Mouse (Mus musculus) layer of hippocampus, adult 8-10 months (tissue): ENCODE results near the gene Glrx2. TPM values are rescaled to one million over a fixed set of nuclear protein-coding genes. Genes with fewer than 3 reads are reported as not detected.
A peak's percentile ranks its signal among the peaks of the same experiment; 100 is the strongest.
"Not testable (repeated sequence)": the region's sequence is repeated elsewhere in the genome, so short reads cannot be mapped to it uniquely, and the experiment has no call there.

Source experiments
- DNase-seq, 2 experiments: peaks; one replicate each; pipeline ENCODE4 v3.0.0; 2022; ENCODE audit warnings: low spot score in 2 of 2
- total RNA-seq, 4 experiments: library from RNA; stranded (reverse); gene quantifications; 2 replicates each; pipeline ENCODE4 v1.2.4; 2022

The Glrx2 gene
- 100 to 1,000 TPM; 102 to 128 (median 113) TPM for total RNA-seq

DNA sequence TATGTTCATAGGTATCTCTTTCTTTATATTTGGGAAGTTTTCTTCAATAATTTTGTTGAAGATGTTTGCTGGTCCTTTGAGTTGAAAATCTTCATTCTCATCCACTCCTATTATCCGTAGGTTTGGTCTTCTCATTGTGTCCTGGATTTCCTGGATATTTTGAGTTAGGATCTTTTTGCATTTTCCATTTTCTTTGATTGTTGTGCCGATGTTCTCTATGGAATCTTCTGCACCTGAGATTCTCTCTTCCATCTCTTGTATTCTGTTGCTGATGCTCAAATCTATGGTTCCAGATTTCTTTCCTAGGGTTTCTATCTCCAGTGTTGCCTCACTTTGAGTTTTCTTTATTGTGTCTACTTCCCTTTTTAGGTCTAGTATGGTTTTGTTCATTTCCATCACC lies at the start of gene Glrx2:
Glrx2 (plus strand) TSS at position 301 of the 400 bp plus-strand sequence.
- not testable (repeated sequence) for DNase-seq

DNA sequence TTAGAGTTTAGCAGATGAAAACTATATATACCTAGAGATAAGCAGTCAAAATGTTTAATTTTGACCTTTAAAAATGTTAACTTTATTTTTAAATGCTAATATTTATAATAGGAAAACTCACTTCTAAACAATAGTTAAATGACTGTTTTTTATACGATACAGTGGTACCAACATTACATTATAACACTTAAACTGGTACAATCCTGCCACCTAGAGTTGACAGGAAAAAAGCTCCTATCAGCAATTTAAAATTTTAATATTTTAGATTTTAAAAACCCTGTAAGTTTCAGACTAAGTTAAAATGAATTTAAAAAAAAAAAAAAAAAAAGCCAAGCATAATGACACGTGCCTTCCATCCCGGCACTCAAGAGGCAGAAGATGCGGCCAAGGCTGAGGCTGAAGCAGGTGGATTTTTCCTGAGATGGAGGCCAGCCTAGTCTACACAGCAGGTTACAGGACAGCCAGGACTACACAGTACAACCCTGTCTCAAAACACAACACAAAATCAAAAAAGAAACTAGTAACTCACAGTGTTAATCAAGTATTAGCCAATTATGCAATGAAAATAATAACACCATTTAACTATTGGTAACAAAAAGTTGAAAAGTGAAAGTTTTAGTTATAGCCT lies 40.3 kb upstream of the Glrx2 start:
- no peak for DNase-seq

DNA sequence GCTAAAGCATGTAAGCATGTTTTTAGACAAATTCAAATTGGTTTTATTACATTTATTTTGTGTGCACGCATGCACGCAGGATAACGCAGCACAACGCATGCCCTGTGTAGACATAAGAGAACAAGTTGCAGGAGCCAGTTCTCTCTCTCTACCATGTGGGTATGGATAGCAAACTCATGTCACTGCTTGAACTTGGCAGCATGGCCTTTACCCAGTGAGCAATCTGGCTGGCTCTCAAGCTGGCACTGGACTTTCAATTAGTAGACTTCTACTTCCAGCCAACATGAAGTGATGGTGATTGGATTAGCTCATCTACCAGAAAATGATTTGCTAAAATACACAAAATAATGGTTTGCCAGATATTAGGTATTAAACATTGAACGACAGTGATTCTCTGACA lies 35.0 kb upstream of the Glrx2 start:
- DNase-seq: peak in 1 of 2 experiments; percentile 20

DNA sequence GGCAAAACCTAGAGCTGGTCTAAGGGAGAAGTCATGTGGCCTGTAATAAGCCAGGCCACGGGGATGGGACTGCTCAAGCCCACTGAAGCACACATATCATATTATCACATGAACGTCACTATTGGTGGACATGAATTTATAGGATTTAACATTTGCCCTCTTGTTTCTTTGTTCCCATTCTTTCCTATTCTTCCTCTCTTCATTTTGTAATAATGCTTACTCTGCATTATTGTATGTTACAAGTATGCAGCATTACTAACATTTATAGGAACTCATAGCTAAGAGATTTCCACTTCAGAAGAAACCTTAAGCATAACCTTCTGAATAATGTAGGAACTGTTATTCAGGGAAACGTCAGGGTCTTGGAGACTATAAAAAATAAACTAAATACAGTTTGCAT lies 31.3 kb upstream of the Glrx2 start:
- no peak for DNase-seq

DNA sequence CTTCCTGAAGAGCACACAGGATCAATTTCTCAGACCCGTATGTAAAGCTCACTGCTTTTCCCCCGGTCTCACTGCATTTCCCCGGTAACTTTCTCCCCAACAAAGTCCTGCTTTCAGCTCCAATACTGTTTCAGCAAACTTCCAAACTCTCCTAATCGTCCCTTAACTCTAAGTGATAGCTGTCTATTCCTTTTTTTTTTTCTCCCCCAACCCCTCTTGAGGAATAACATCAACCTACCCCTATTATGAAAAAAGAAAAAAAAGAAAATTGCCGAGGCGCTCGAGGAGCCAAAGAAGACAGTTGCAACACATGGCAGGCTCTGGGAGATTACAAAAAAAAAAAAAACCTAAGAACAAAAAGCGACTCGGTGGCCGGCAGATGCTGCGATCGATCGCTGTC lies 14.4 kb upstream of the Glrx2 start:
- no peak for DNase-seq

DNA sequence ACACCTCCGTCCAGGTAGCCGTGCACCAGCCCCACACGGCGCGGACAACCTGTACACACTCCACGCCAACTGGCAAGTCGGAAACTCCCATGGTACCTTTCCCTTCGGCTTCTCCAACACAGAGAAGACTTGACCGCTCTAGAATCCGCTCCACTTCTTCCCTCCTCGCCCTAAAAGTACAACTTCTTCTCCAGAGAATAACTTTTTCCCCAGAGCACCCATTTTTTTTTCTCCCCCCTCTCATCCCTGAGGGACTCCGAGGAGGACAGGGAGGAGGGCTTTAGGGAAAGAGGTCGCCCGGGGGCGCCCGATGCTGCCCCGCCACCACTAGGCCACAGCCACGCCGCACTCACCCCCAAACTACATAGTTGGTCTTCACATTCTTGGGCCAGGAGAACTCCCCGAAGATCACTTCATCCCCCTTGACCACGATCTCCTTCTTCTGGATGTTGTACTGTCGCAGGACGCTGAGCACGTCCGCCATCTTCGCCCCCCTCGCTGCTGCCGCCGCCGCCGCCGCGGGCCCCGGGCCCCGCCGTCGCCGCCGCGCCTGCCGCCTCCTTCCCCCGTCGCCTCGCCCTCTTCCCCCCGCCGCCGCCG lies 13.9 kb upstream of the Glrx2 start:
- peak in 1 of 2 experiments; percentile 21 for DNase-seq

DNA sequence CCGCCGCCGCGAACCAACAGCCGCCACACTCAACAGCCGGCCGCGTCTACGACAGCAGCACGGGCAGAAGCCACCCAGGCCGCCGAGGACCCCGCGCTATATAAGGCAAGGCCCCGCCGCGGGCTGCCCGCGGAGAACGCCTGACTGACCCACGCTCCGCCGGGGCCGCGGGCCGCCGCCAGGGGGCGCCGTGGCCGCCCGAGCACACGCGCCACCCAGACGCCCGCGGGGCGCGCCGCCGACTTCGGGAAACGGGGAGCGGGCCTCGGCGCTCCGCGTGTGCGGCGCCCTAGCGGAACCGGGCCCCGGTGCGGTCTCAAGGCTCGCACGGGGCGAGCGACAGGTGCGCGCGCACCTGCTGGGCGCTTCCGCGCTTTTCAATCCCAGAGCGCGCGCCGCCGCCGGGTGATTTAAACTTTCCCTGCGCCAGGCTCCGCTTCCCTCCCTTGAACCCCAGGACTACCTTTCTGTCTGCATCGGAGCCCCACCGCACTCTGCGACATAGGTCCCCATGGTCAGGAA lies 13.3 kb upstream of the Glrx2 start, which contains the start of gene Cdc73:
Cdc73 (minus strand) TSS at position 153 of the 522 bp plus-strand sequence.
- peak; percentile 79 to 90 for DNase-seq

DNA sequence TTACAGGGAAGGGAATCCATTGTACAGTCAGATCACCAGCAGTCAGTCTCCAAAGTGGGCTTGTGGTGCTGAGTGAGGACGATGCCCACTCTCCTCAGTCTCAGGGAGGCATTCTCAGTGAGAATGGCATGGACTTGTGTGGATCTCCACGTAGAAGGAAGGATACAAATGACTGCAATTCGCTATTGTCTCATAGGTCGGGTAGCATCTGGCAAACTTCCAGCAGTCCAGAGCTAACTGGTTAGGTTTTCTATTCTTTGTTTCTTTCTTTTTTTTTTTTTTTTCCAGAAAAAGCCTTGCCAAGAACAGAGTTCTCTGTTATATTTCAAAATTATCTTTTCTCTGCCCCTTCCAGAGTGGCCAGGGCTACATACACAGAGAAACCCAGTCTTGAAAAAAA lies 9.1 kb upstream of the Glrx2 start:
- DNase-seq: no peak

DNA sequence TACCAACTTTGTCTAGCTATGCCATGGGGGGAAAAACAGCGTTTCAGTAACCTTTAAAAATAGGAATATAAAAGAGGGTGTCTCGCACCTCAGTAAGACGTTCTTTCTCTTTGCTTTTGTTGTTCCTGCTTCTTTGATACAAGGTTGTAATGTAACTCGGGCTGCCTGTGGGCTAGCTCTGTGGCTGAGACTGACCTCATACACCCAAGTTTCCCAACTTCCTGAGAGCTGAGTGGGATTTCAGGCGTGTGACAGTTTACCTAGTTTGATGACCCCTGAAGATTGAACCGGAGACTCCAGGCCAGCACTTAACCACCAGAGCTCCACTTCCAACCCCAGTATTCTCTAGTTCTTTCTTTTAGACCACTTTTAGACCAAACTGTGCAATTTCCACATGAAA lies 7.8 kb upstream of the Glrx2 start:
- DNase-seq: no peak

DNA sequence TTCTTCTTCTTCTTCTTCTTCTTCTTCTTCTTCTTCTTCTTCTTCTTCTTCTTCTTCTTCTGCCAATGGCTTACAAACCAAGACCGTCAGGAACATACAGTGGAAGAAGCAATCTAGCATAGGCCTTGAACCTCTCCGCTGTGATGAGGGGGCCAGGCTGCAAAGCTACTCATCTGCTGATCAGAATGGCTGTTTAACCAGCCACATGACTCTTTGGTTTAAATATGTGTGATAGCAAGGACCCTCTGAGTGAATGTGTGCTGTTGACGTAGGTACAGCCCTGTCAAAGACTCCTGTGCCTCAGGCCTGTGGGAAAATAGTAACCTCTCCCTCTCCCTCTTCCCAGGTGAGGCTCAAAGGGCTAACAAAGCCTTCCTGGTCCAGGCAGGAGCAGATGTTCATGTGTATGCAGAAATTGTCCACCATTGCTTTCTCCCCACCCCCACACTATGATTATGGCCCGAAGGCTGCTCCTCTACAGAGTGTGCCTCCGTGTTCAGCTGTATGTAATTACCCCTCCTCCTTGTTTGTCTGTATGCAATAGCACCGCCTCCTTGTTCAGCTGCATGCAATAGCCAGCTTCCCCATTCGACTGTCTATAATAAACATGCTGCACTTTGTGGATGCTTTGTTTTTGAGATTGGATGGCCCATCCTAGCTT lies 6.0 kb upstream of the Glrx2 start:
- no peak for DNase-seq

DNA sequence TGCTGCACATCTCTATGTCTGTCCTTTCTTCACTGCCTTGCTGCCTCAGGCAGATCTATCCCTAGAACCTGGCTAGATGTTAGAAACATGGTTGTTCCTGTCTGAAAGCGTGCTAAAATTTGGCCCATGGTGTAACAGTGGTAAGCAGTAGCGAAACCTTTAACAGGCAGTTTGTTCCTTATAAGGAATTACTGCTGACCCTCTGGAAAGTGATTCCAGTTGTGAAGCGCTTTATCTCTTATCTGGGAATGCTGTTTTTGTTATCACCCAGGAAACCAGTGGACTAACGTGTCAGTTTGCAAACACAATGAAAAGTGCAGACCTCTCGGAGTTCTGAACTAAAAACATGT lies 5.5 kb upstream of the Glrx2 start:
- no peak for DNase-seq

DNA sequence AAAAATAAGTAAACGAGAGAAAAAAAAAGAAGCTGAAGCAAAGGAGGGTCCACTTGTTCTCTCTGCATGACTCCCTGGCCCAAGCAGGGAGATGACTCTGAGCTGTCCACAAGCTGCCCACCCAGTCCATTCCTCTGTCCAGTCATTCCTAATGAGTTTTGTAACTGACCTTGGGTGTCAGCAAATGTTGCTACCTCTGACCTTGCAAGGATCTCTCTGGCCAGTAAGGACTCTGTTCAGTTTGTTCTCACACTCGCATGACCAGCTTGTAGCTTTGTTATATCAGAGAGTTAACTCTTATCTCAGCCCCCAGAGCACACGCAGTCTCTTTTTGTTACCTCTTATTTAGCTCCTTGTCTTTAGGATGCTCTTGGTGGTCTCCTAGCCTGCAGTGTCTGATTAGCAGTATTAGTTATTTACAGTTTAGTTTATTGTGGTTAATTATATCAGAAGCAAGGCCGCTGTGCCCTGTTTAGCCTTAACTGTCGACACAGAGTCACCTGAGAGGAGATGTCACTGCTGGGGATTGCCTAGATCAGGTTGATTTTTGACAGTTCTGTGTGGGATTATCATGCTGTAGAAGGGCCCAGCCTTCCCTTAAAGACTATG lies 8.4 kb downstream of the Glrx2 start:
- no peak for DNase-seq

DNA sequence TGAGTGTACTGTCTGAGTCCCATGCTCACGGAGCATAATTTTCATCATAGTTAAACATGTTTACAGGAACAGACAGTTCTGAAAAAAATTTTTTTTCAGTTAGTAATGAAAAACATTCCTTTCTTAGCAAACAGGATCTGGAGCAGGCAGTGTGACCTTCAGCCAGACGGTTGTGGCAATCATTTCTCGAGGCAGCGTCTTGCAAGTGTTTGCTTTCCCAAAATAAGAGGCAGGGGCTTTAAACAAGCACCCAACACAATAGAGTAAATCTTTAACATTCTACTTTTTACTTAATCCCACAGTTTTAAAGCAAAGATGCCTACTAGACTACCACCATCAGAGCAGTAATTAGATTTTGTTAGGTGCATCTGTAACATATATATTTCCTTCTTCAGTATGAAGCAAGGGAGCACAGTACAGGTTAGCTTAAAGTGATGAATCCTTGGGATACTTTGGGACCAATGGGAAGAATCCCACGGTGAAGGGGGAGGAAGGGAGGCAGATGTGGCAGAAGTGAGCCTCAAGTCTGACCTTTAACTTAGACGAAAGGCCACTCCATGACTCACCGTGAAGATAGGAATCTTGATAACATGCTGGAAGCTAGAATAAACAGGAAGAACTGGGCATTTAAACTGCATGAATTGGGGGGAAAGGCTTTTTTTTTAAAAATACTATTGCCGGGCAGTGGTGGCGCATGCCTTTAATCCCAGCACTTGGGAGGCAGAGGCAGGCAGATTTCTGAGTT lies 11.7 kb downstream of the Glrx2 start:
- DNase-seq: no peak

DNA sequence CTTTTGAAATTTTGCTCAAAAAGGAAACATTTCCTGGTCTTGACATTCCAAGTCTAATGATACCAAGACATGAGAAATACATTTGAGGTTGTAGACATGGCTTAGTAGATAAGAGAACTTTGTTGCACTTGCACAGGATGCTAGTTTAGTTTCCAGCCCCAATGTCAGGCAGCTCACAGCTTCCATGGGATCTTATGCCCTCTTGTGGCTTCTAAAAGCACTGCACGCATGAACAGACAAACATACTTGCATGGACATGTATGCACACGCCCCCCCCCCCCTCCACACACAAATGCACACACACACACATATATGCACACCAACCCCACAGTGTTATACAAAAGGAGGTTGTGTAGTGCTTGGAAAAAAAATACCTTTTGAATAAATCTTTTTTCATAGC lies 14.8 kb downstream of the Glrx2 start:
- no peak for DNase-seq

DNA sequence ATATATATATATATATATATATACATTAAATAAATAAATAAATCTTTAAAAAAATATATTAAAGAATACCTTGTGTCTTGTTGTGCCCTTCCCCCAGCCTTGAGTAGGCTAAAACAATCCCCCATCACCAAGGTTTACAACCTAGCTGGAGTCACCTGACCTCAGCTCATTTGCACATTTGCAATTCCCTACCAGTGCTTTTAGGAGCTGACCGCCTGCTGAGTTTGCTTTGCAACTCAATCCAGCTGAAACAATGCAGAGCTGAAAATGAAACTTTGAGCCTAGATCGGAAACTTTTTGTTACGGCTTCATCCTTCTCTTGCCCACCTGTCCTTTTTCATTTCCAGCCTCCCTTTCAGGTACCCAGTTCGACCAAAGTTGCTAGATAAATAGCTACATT lies 15.6 kb downstream of the Glrx2 start:
- DNase-seq: no peak

DNA sequence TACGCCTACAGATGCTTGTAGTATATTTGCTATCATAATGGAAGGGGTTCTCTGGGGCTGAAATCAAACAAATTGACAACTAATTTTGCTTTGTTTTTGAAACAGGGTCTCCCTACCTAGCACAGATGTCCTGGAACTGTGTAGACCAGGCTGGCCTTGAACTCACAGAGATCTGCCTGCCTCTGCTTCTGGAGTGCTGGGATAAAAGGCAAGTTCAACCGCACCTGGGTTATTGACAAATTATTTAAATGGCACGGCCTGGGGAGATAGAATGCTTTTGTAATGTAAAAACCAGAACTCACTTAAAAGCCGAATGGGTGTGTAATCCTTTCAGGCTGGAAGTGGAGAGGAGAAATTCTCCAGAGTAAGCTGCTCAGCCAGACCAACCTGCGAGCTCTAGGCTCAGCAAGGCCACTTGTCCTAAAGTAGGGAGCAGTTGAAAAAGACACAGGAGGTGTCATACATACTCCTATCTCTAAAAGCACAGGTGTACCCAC lies 17.8 kb downstream of the Glrx2 start:
- no peak for DNase-seq

DNA sequence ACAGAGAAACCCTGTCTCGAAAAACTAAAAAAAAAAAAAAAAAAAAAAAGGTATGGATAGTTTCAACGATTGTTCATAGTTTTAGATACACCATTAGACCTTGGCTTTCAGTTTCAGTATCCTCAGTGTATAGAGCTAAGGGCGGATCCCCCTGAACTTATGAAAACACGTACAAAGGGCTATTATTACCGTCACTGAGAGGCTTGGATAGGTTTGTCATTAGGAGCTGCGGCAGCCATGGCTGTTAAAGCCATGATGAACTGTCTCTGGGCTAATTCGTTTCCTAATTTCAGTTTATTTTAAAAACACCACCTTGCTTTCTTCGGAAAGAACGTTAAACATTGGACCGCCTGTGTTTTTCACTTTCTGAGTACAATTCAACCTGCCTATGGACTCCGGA lies 22.7 kb downstream of the Glrx2 start:
- no peak for DNase-seq

DNA sequence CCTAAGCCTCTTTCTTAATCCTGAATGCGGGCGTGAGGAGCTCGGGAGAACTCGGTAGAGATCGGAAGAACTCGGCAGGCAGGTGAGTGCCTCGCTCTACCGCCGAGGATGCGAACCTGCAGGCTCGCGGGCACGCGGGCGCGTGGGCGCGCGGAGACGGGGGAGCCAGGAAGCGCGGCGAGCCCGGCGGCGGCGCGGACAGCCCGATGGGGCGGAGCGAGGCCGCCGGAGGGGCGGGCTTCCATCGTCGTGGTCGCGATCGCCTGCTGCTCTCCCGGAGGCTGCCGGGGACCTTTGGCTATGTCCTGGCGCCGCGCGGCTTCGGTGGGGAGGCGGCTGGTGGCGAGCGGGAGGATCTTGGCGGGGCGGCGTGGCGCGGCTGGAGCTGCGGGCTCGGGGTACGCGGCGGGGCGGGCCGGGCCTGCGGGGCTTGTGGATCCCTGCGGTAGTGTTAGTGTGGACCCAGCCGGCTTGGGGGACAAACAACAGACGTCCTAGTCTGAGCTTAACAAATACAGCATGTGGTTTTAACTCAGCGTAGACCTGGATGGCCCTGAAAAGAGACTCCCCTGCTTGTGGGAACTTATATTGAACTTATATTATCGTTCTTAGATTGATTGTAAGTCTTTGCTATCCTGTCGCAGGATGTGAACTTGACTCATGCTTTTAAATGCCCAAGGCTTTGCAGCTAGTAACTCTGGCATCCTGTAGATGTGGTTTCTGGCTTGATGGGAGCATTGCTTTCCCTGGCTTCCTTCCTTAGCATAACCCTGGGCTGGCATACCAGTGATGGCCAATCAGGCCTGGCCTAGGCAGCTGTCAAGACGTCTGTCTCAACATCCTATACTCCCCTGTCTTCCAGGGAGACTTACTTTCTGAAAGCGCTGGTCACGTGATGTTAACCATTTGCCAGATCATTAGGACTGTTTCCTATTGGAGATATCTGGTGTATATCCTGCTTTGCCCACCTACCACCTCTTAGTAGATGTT lies 23.5 kb downstream of the Glrx2 start:
- DNase-seq: peak; percentile 80 to 83

DNA sequence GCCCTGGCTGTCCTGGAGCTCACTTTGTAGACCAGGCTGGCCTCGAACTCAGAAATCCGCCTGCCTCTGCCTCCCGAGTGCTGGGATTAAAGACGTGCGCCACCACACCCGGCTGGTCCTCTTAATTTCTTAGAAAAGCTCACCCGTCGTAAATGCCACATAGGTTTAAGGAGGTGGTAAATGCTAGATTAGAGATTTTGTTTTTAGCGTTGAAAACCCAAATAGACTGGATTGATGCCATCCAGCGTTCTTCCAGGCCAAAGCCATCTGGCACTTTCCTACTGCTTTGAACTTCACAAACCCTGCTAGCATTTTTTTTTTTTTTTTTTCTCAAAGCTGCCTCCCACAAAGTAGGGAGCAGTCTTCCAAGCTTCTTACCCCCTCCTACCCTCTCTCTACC lies 24.4 kb downstream of the Glrx2 start:
- peak in 1 of 2 experiments; percentile 18 for DNase-seq

DNA sequence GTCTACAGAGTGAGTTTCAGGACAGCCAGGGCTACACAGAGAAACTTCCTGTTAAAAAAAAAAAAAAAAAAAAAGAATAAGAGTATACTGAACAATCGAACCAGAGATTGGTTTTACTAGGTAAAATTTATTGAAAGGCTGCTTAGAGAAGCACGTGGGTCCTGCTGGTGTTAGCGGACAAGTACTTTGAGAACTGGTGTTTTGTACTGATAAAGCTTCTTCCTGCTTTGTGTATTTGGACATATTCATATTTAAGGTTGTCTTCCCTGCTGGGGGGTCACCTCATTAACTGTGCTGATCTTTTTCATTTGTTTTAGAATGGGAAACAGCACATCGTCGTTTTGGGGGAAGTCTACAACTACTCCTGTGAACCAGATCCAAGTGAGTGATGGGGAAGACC lies 25.2 kb downstream of the Glrx2 start:
- DNase-seq: no peak
